Mouse (Mus musculus): ENCODE measurements around the gene Tnfaip3. TPM values are rescaled to one million over a fixed set of nuclear protein-coding genes. Genes with fewer than 3 reads are reported as not detected.

Gene Tnfaip3
- polyA plus RNA-seq, 1 experiment, result 8.0 TPM

DNA sequence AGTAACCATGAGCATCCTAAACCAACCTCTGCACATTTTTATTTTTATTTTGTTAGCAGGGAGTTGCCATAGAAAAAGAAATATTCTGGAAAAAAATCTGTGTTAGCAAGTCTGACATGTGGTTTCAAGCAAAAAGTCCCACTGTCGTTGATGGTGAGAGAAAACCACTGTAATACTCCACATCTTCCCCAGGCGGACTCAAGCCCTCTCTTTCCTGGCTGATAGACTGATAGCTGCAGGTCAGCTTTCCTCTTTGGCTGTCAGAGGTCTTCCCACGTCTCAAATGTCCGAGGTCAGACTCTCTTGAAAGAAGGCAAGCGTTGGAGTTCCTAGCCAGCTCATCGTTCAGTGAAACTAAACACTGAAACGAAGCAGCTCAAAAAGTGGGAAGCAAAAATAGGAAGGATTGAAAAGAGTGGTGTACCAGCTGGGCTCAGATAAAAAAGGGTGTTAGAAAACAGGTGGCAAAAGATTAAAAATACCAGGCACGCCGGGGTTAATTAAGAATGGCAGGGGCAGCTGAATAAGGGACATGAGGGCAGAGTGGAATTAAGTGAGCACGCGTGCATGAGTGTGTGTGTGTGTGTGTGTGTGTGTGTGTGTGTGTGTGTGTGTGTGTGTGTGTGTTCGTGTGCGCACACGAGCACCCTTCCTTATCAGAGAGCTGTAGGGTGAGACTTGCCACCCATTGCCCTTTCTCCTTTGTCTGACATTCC, 55.5 kb downstream of the Tnfaip3 start:
- Histone ChIP-seq H3K27me3 (ENCODE audit: control insufficient read depth, insufficient read depth, insufficient read length) (no peaks in the 10 kb centered on the region), H3K79me2 (ENCODE audit: control insufficient read depth, insufficient read depth) (no peaks in the 10 kb centered on the region), H3K4me3 (no peak overlapping the region), H3ac (ENCODE audit: control insufficient read depth, insufficient read length) (no peak overlapping the region), H3K4me2 (ENCODE audit: low read depth) (no peak overlapping the region), H3K36me3 (ENCODE audit: control insufficient read depth, insufficient read depth) (no peaks in the 10 kb centered on the region)
- no peak for TF ChIP-seq SRF (IDR thresholded peaks at IDR 0.05; ENCODE audit: control insufficient read depth, insufficient read length, low read depth)
- no peak for TF ChIP-seq MAX (IDR thresholded peaks at IDR 0.05; ENCODE audit: low read depth)
- TF ChIP-seq USF1 (IDR thresholded peaks at IDR 0.05; ENCODE audit: low read depth), result no peak
- TF ChIP-seq MYOG (IDR thresholded peaks at IDR 0.05; ENCODE audit: control insufficient read depth in 1 of 3, insufficient read depth in 1 of 3, insufficient read length in 2 of 3, low read depth in 2 of 3), result peak; percentile 64 to 86 (median 81)
- no peak for TF ChIP-seq E2F4 (IDR thresholded peaks at IDR 0.05; ENCODE audit: insufficient read depth)
- TF ChIP-seq TCF3 (IDR thresholded peaks at IDR 0.05; ENCODE audit: insufficient read length, low read depth), result peak; percentile 75
- no peak for TF ChIP-seq POLR2A (IDR thresholded peaks at IDR 0.05; ENCODE audit: insufficient read length, low read depth)
- TF ChIP-seq MYOD1 (IDR thresholded peaks at IDR 0.05; ENCODE audit: control insufficient read depth in 1 of 3, insufficient read length in 2 of 3, low read depth in 2 of 3), result peak; percentile 96 to 98 (median 97)
- TF ChIP-seq CEBPB (IDR thresholded peaks at IDR 0.05; ENCODE audit: insufficient read depth, poor library complexity, severe bottlenecking), result 0 out of 2 replicates have a peak, but pooled peaks have one; percentile 17
- TF ChIP-seq REST (IDR thresholded peaks at IDR 0.05; ENCODE audit: insufficient read depth, insufficient read length), result no peak
- peak; percentile 95 for TF ChIP-seq TCF12 (IDR thresholded peaks at IDR 0.05; ENCODE audit: insufficient read depth, poor library complexity, severe bottlenecking)
- TF ChIP-seq POLR2AphosphoS2 (IDR thresholded peaks at IDR 0.05; ENCODE audit: insufficient read length, low read depth), result no peak

DNA sequence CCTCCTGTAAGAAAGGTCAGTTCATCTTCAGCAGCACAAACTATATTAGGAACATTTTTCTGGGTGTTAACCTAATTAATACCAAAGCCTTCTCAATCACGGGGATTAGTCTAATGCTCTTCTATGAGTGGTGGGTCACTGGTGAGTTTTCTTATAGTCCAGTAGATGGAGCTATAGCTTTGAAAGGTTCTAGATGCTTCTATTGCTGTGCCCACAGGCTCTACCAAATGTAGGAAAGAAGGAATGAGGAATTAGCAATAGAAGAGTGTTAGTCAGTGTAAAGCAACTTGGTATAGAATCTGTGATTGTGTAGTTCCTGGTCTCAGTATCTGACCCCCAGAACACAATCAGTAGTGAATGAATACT, 61.8 kb downstream of the Tnfaip3 start:
- Histone ChIP-seq H3K79me2 (ENCODE audit: control insufficient read depth, insufficient read depth) (no peaks in the 10 kb centered on the region), H3K27me3 (ENCODE audit: control insufficient read depth, insufficient read depth, insufficient read length) (no peaks in the 10 kb centered on the region), H3K36me3 (ENCODE audit: control insufficient read depth, insufficient read depth) (no peaks in the 10 kb centered on the region), H3K4me2 (ENCODE audit: low read depth) (no peak overlapping the region), H3ac (ENCODE audit: control insufficient read depth, insufficient read length) (no peak overlapping the region), H3K4me3 (no peak overlapping the region)
- no peak for TF ChIP-seq USF1 (IDR thresholded peaks at IDR 0.05; ENCODE audit: low read depth)
- no peak for TF ChIP-seq POLR2AphosphoS2 (IDR thresholded peaks at IDR 0.05; ENCODE audit: insufficient read length, low read depth)
- TF ChIP-seq MYOD1 (IDR thresholded peaks at IDR 0.05; ENCODE audit: control insufficient read depth in 1 of 3, insufficient read length in 2 of 3, low read depth in 2 of 3), result no peak
- TF ChIP-seq MAX (IDR thresholded peaks at IDR 0.05; ENCODE audit: low read depth), result no peak
- no peak for TF ChIP-seq REST (IDR thresholded peaks at IDR 0.05; ENCODE audit: insufficient read depth, insufficient read length)
- TF ChIP-seq MYOG (IDR thresholded peaks at IDR 0.05; ENCODE audit: control insufficient read depth in 1 of 3, insufficient read depth in 1 of 3, insufficient read length in 2 of 3, low read depth in 2 of 3), result no peak
- no peak for TF ChIP-seq SRF (IDR thresholded peaks at IDR 0.05; ENCODE audit: control insufficient read depth, insufficient read length, low read depth)
- TF ChIP-seq E2F4 (IDR thresholded peaks at IDR 0.05; ENCODE audit: insufficient read depth), result no peak
- TF ChIP-seq POLR2A (IDR thresholded peaks at IDR 0.05; ENCODE audit: insufficient read length, low read depth), result no peak
- no peak for TF ChIP-seq CEBPB (IDR thresholded peaks at IDR 0.05; ENCODE audit: insufficient read depth, poor library complexity, severe bottlenecking)
- no peak for TF ChIP-seq TCF12 (IDR thresholded peaks at IDR 0.05; ENCODE audit: insufficient read depth, poor library complexity, severe bottlenecking)
- TF ChIP-seq TCF3 (IDR thresholded peaks at IDR 0.05; ENCODE audit: insufficient read length, low read depth), result no peak

- Histone ChIP-seq H3ac (ENCODE audit: control insufficient read depth, insufficient read length) (no peak overlapping the region), H3K4me2 (ENCODE audit: low read depth) (no peak overlapping the region), H3K36me3 (ENCODE audit: control insufficient read depth, insufficient read depth) (no peaks in the 10 kb centered on the region), H3K27me3 (ENCODE audit: control insufficient read depth, insufficient read depth, insufficient read length) (no peaks in the 10 kb centered on the region), H3K4me3 (no peak overlapping the region), H3K79me2 (ENCODE audit: control insufficient read depth, insufficient read depth) (no peaks in the 10 kb centered on the region)
- TF ChIP-seq MYOG (IDR thresholded peaks at IDR 0.05; ENCODE audit: control insufficient read depth in 1 of 3, insufficient read depth in 1 of 3, insufficient read length in 2 of 3, low read depth in 2 of 3) (no peak), MAX (IDR thresholded peaks at IDR 0.05; ENCODE audit: low read depth) (no peak)
Measured at GRCm38 (mm10) chr10:18953011-18953705, 62.3 kb downstream of the Tnfaip3 start.

Other genes starting within 250 kb of the Tnfaip3 start
- not detected for gene Gm4922, start 228.9 kb downstream of the Tnfaip3 start, polyA plus RNA-seq (2012; fragmentation: generic; extraction: Trizol)
- 0.02 TPM for gene Perp, start 170.6 kb downstream of the Tnfaip3 start, polyA plus RNA-seq (2012; fragmentation: generic; extraction: Trizol)